Mouse (Mus musculus) retina, postnatal 1 day (tissue): ENCODE data around the gene Sema3e.

Source experiments
- DNase-seq: peaks from one replicate; pipeline ENCODE4 v3.0.0-alpha.2; 2012

Gene Sema3e

DNA sequence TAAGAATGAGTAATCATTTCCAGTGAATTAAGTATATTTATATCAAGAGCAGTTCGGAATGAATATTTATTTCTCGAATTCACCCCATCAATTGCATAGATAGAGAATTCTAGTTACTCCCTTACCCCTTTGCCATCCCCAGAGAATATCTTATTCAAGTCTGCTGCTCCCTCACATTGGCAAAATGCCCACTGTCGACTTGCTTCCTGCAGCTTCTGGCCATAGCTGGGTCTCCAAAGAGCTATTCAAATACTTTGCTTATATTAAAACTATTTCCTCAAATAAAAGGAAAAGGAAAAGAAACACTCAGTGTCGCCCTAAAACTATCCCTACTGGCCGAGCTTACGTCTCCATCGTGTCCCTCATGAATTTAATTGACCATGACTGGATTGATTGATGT is 191.1 kb downstream of the Sema3e start:
- DNase-seq = no peak

DNA sequence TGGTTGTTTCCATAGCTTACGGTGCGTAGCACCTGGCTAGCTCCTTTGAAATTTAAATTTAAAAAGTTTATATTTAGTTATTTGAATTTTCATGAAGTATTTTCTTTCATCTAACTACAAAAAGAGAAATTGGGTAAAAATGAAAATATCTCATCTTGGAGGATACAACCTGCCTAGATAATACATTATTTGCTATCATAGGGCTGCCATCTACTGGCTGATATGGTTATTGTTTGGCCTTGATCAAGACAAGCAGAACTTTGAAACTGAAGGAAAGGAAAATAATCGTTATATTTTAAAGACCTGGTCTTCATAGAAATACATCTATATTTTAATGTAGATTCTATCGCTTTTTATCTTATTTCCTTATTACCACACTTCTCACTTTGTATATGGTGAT is 193.6 kb downstream of the Sema3e start:
- peak; percentile 53 for DNase-seq

DNA sequence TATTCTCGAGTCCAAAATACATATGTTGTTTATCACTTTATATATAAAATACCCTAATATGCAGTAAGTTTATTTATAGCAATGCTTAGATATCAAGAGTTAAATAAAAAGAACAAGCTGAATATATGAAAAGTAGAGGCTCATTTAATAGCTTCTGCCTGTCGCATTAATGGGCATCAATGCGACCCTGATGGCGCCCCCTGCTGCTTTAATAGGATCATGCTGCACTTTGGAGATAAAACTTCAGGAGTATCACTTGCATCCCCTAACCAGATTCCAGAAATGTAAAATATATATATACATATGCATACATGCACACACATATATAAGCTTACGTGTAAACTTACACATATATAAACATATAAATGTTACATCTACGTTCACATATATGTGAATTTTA is 199.4 kb downstream of the Sema3e start:
- DNase-seq = no peak

- DNase-seq = no peak
Measured at GRCm38 (mm10) chr5:14231027-14231426, 206.0 kb downstream of the Sema3e start.

GRCm38 (mm10) chr5:14252583-14252982 is 227.5 kb downstream of the Sema3e start:
- peak; percentile 52 for DNase-seq

DNA sequence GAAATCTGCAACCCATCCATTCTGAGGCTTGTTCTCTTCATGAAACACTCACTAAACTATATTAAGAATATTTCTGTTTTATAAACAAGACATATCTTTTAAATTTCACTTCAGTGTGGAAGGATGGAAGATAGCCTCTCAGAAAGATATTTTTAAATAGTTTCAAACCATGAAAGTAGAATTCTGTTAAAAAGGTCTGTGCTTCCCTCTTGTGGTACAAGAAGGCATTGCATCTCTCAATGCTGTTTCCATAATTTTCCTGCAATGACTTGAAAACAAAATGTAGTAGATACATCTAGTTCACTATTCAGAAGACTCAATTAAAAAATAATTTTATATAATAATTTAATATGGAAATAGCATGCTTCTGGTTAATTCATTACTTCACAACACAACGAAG is 228.3 kb downstream of the Sema3e start:
- DNase-seq = peak; percentile 44

- no peak for DNase-seq
Measured at GRCm38 (mm10) chr5:14260156-14260555, 235.1 kb downstream of the Sema3e start.

GRCm38 (mm10) chr5:14267400-14267799 is 242.3 kb downstream of the Sema3e start:
- no peak for DNase-seq
